Mouse (Mus musculus) T-helper 17 cell (primary cell): ENCODE results near the gene Gmeb2.

Source experiments
- in situ Hi-C, 2 experiments: fragments of 300-600 bp; cut with MboI, MseI; formaldehyde crosslinking; loops; 1 replicate in 1 of 2; 2 replicates in 1 of 2; pipeline ENCODE4 v1.15.1; 2025; ENCODE audit warnings: high pct_unique_total_duplicates in 2 of 2

Gene Gmeb2

GRCm38 (mm10) chr2:181276766-181277165 lies 11.1 kb downstream of the Gmeb2 start:
- in situ Hi-C loops = no loop called here

GRCm38 (mm10) chr2:181274639-181275038 lies 13.2 kb downstream of the Gmeb2 start:
- in situ Hi-C loops = no loop called here

- in situ Hi-C loops = no loop called here
Observed at GRCm38 (mm10) chr2:181273829-181274228, 14.0 kb downstream of the Gmeb2 start.

- in situ Hi-C loops = no loop called here
Observed at GRCm38 (mm10) chr2:181272092-181272491, 15.7 kb downstream of the Gmeb2 start.

GRCm38 (mm10) chr2:181266839-181267238 lies 21.0 kb downstream of the Gmeb2 start:
- in situ Hi-C loops = no loop called here

GRCm38 (mm10) chr2:181253248-181253647 lies 34.6 kb downstream of the Gmeb2 start:
- in situ Hi-C loops = no loop called here

- in situ Hi-C loops = no loop called here
Observed at GRCm38 (mm10) chr2:181251841-181252240, 36.0 kb downstream of the Gmeb2 start.

- in situ Hi-C loops = no loop called here
Observed at GRCm38 (mm10) chr2:181249217-181249616, 38.6 kb downstream of the Gmeb2 start.

- in situ Hi-C loops = no loop called here
Observed at GRCm38 (mm10) chr2:181245031-181245430, 42.8 kb downstream of the Gmeb2 start.

GRCm38 (mm10) chr2:181243706-181244394 lies 44.0 kb downstream of the Gmeb2 start:
- in situ Hi-C loops = no loop called here

GRCm38 (mm10) chr2:181242314-181242665 lies 45.5 kb downstream of the Gmeb2 start:
- in situ Hi-C loops = no loop called here

GRCm38 (mm10) chr2:181241602-181242313 lies 46.1 kb downstream of the Gmeb2 start, which contains the start of gene Helz2:
Gene Helz2, minus strand, starts transcription at chr2:181242027.
- in situ Hi-C loops = no loop called here

GRCm38 (mm10) chr2:181240806-181241440 lies 46.9 kb downstream of the Gmeb2 start:
- in situ Hi-C loops = no loop called here

- in situ Hi-C loops = no loop called here
Observed at GRCm38 (mm10) chr2:181239261-181239660, 48.6 kb downstream of the Gmeb2 start.

GRCm38 (mm10) chr2:181238861-181239260 lies 49.0 kb downstream of the Gmeb2 start:
- in situ Hi-C loops = no loop called here

- in situ Hi-C loops = no loop called here
Observed at GRCm38 (mm10) chr2:181238091-181238610, 49.7 kb downstream of the Gmeb2 start.

- in situ Hi-C loops = no loop called here
Observed at GRCm38 (mm10) chr2:181237251-181238014, 50.4 kb downstream of the Gmeb2 start.

GRCm38 (mm10) chr2:181235681-181236566 lies 51.9 kb downstream of the Gmeb2 start:
- in situ Hi-C loops = no loop called here

GRCm38 (mm10) chr2:181234680-181235079 lies 53.2 kb downstream of the Gmeb2 start:
- in situ Hi-C loops = no loop called here

GRCm38 (mm10) chr2:181233443-181233842 lies 54.4 kb downstream of the Gmeb2 start:
- in situ Hi-C loops = no loop called here

- in situ Hi-C loops = no loop called here
Observed at GRCm38 (mm10) chr2:181231171-181231570, 56.7 kb downstream of the Gmeb2 start.
